Mouse (Mus musculus): ENCODE data around the gene Arnt2. TPM values are rescaled to one million over a fixed set of nuclear protein-coding genes. Genes with fewer than 3 reads are reported as not detected.

The Arnt2 gene
- polyA plus RNA-seq, 1 experiment from 2014 or later: 0.39 TPM

DNA sequence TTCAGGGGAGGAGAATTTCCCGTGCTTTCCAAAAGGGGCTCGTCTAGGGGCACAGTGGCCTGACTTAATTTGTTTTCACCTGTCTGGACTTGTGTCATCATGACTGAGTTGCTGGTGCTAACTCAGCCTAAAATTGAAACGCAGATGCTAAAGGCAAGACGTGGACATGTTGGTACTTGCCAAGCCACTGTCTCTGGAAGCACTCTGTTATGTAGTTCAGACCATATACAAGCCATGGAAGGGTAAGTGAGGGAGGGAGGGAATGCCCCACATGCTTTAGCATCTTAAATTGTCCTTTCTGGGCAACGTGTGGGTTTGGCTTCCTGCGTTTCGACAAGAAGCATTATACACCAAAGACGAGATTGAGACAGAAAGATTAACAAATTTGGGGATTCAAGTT is 155.1 kb downstream of the Arnt2 start:
- no peak overlapping the region for H3K9ac ChIP-seq
- no peak overlapping the region for H3K27ac ChIP-seq
- H3K9me3 ChIP-seq (replicated peaks): no peaks in the 10 kb centered on the region
- H3K4me2 ChIP-seq: no peak overlapping the region
- no peak for ATAC-seq (ENCODE audit: low read depth)
- WGBS (ENCODE audit: insufficient replicate concordance): 48% methylated on average over 8 of the region's 8 CpGs
- H3K27me3 ChIP-seq: no peaks in the 10 kb centered on the region
- H3K36me3 ChIP-seq: no peaks in the 10 kb centered on the region
- H3K4me3 ChIP-seq (replicated peaks): no peak overlapping the region
- no peaks in the 10 kb centered on the region for H3K4me1 ChIP-seq (replicated peaks)
- DNase-seq: no peak

DNA sequence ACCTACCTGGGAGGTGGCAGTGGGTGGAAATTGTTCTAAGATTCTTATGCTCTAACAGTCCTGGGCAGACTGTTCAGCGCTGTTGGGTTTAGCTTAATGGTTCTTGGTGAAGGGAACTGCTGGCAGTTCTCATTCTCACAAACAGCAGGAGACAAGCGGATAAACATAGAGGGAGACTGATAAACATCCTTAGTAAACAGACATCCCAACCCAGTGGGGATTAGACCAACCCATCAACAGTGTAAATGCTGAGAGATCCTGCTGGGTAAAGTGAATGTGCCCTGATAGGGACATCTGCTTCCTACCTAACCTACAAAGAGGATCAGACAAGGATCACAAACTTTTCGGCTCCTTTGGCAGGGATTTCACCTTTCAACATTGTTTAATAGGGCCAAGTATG is 155.7 kb downstream of the Arnt2 start:
- 42% methylated on average over 3 of the region's 3 CpGs for WGBS (ENCODE audit: insufficient replicate concordance)

DNA sequence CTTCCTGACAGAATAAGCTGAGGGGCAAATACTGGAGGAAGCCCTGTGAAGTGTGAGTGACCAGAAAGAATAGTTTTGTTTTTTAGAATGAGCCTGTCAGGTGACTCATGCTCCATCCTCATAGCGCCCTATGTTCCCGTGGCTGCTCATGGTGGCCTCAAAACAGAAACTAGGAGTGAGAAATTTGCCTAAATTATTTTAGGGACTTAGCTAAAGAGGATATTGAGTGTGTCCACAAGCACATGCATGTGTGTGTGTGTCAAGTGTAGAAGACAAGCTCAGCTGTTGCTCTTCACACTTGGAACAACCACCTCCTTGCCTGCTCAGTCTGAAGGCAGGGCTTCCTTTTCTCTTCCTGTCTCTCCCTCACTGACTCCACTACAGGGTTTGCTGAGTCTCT is 158.3 kb downstream of the Arnt2 start:
- DNase-seq (no peak), ATAC-seq (ENCODE audit: low read depth) (no peak)
- Histone ChIP-seq H3K4me1 (replicated peaks) (no peaks in the 10 kb centered on the region), H3K27me3 (no peaks in the 10 kb centered on the region), H3K9ac (no peak overlapping the region), H3K36me3 (no peaks in the 10 kb centered on the region), H3K4me3 (replicated peaks) (no peak overlapping the region), H3K4me2 (no peak overlapping the region), H3K27ac (no peak overlapping the region), H3K9me3 (replicated peaks) (no peaks in the 10 kb centered on the region)
- WGBS (ENCODE audit: insufficient replicate concordance): 75% methylated on average over 2 of the region's 2 CpGs

More for the DNA sequence above, 155.7 kb downstream of the Arnt2 start:
- ATAC-seq (ENCODE audit: low read depth) (no peak), DNase-seq (no peak)
- Histone ChIP-seq H3K27me3 (no peaks in the 10 kb centered on the region), H3K36me3 (no peaks in the 10 kb centered on the region), H3K9me3 (replicated peaks) (no peaks in the 10 kb centered on the region), H3K27ac (no peak overlapping the region), H3K4me1 (replicated peaks) (no peaks in the 10 kb centered on the region), H3K9ac (no peak overlapping the region), H3K4me3 (replicated peaks) (no peak overlapping the region), H3K4me2 (no peak overlapping the region)

DNA sequence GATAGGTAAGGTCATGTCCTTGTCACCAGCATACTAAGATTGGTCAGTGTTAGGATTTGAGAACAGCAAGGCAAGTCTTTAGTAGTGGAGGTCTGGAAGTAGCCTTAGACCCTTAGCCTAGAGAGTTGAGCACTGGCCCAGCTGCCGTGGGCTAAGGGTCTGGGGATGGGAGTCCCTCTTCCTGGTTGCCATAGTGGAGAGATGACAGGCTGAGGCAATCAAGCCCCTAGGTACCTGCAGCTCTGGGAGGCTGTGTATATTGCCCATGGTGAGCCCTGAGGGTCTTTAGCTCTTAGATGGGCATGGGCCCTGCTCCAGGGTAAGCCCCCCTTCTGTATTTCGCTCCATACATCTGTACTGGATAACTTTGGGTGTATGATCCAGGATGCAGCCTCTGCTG is 159.2 kb downstream of the Arnt2 start:
- WGBS (ENCODE audit: insufficient replicate concordance): 49% methylated on average over 2 of the region's 2 CpGs

DNA sequence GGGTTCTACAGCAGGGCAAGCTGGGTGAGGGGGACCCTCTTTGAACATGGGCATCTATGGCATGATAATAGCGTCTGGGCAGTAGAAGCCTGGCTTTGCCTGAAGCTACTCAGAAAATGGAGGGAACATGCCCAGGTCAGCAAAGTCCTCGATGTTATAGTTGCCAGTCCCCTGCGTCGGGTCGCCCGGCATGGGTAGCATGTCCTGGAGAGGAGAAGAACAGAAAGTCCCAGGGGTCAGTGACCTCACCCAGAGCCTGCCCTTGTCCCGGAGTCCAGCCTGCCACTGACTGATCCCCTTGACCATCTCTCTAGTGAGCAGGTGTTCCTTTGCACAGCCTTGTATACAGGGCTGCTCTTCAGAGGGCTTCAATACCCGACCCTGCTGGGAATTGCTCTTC is 160.0 kb downstream of the Arnt2 start:
- 68% methylated on average over 8 of the region's 8 CpGs for WGBS (ENCODE audit: insufficient replicate concordance)
- Histone ChIP-seq H3K9ac (no peak overlapping the region), H3K36me3 (no peaks in the 10 kb centered on the region), H3K27ac (no peak overlapping the region), H3K4me3 (replicated peaks) (no peak overlapping the region), H3K4me1 (replicated peaks) (no peaks in the 10 kb centered on the region), H3K4me2 (no peak overlapping the region), H3K9me3 (replicated peaks) (no peaks in the 10 kb centered on the region), H3K27me3 (no peaks in the 10 kb centered on the region)
- ATAC-seq (ENCODE audit: low read depth) (no peak), DNase-seq (no peak)

More for the DNA sequence above, 159.2 kb downstream of the Arnt2 start:
- H3K4me1 ChIP-seq (replicated peaks): no peaks in the 10 kb centered on the region
- no peak overlapping the region for H3K4me2 ChIP-seq
- no peaks in the 10 kb centered on the region for H3K9me3 ChIP-seq (replicated peaks)
- DNase-seq: no peak
- H3K27me3 ChIP-seq: no peaks in the 10 kb centered on the region
- no peak overlapping the region for H3K27ac ChIP-seq
- no peak for ATAC-seq (ENCODE audit: low read depth)
- no peak overlapping the region for H3K9ac ChIP-seq
- H3K4me3 ChIP-seq (replicated peaks): no peak overlapping the region
- H3K36me3 ChIP-seq: no peaks in the 10 kb centered on the region

DNA sequence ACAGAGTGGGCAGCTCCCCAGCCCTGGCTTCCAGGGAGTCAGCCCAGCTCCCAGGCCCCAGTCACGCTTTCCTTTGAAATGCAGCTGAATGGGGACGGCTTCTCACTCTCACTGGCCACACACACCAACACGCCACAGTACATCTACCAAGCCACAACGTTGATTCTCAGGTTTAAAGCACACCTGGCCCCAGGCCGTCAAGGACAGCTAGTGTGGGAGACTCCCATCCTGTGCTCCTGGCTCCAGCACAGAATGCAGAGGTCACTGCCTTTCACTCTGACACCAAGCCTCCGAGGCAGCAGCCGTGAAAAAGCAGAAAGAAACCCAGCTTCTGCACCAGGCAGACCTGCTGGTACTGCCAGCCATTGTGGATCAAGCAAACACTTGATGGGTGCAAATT is 160.6 kb downstream of the Arnt2 start:
- Histone ChIP-seq H3K4me3 (replicated peaks) (no peak overlapping the region), H3K4me1 (replicated peaks) (no peaks in the 10 kb centered on the region), H3K4me2 (no peak overlapping the region), H3K27ac (no peak overlapping the region), H3K36me3 (no peaks in the 10 kb centered on the region), H3K27me3 (no peaks in the 10 kb centered on the region), H3K9ac (no peak overlapping the region), H3K9me3 (replicated peaks) (no peaks in the 10 kb centered on the region)
- 48% methylated on average over 7 of the region's 7 CpGs for WGBS (ENCODE audit: insufficient replicate concordance)
- no peak for DNase-seq
- no peak for ATAC-seq (ENCODE audit: low read depth)

DNA sequence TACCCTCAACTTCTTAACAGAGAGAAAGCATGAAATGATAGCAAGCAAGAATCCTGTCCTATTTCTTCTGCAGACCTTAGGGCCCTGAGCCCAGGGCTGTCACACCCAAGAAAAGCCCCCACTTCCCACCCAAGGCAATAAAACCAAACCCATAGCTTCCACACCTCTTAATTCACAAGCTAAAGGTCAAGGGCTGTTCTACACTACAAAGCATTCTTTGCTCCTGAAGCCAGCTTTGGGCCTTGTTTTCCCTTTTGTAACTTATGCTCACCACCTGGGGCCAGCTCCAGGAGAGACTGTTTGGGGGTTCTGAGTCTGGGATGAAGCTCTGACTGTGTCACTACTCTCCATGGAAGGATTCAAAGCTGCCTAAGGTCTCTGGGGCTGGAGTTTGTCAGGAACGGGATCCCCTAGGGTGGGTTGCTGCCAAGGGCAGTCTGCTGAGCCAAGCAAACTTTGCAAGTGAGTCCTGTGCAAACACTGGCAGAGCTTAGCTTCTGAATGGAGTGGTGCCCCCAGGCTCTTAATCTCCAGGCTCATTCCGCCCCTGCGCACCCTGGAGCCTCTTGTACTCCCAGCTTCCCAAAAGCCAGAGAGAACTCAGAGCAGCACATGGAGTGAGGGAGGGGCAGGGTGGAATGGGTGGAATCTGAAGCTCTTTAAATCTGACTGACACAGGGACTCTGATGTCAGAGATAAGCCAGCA is 161.9 kb downstream of the Arnt2 start:
- no peak overlapping the region for H3K27ac ChIP-seq
- no peaks in the 10 kb centered on the region for H3K9me3 ChIP-seq (replicated peaks)
- no peak overlapping the region for H3K4me3 ChIP-seq (replicated peaks)
- H3K36me3 ChIP-seq: no peaks in the 10 kb centered on the region
- no peaks in the 10 kb centered on the region for H3K27me3 ChIP-seq
- ATAC-seq (ENCODE audit: low read depth) (no peak), DNase-seq (no peak)
- WGBS (ENCODE audit: insufficient replicate concordance): 43% methylated on average over 3 of the region's 3 CpGs
- H3K9ac ChIP-seq: no peak overlapping the region
- no peaks in the 10 kb centered on the region for H3K4me1 ChIP-seq (replicated peaks)
- no peak overlapping the region for H3K4me2 ChIP-seq

DNA sequence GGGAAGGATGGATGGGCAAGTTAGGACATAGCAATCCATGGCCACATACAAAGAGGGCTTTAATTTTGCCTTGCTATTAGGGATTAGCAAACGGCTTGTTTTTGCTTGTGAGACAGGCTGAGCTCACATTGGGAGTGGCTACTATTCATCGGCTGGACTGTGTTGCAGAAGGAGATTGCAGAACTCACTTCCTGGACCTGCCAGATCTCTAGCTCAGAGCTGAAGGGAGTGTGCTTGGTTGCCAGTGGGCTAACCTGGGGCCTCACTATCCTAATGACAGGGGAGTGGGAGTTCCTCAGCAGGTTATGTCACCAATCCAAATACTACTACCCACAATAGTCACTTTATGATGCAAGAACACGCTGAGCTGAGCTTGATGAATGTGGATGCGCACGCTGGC is 163.1 kb downstream of the Arnt2 start:
- DNase-seq: no peak
- no peaks in the 10 kb centered on the region for H3K36me3 ChIP-seq
- H3K27ac ChIP-seq: no peak overlapping the region
- H3K4me1 ChIP-seq (replicated peaks): no peaks in the 10 kb centered on the region
- WGBS (ENCODE audit: insufficient replicate concordance): 65% methylated on average over 5 of the region's 5 CpGs
- no peak overlapping the region for H3K4me3 ChIP-seq (replicated peaks)
- H3K9ac ChIP-seq: no peak overlapping the region
- no peak overlapping the region for H3K4me2 ChIP-seq
- no peaks in the 10 kb centered on the region for H3K27me3 ChIP-seq
- ATAC-seq (ENCODE audit: low read depth): no peak
- no peaks in the 10 kb centered on the region for H3K9me3 ChIP-seq (replicated peaks)

DNA sequence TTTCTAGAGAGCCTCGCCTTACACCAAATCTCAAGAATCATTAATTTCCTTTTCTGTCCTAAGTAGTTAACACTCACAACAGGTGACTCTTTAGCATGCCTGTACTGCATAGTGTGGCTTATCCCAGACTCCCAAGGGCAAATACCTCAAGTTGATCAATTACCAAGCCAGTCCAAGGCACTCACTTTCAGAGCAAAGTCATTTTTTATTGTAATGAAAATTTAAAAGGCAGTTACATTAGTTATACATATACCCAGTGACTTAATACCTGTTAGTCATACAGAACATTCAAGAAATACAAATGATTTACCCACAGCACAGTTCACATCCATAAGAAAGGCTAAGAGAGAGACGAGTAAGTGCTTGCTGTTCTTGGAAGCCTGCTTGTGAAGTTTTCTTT is 163.9 kb downstream of the Arnt2 start:
- no peaks in the 10 kb centered on the region for H3K4me1 ChIP-seq (replicated peaks)
- ATAC-seq (ENCODE audit: low read depth) (no peak), DNase-seq (no peak)
- H3K27ac ChIP-seq: no peak overlapping the region
- no peaks in the 10 kb centered on the region for H3K36me3 ChIP-seq
- H3K4me3 ChIP-seq (replicated peaks): no peak overlapping the region
- H3K27me3 ChIP-seq: no peaks in the 10 kb centered on the region
- no peaks in the 10 kb centered on the region for H3K9me3 ChIP-seq (replicated peaks)
- no peak overlapping the region for H3K4me2 ChIP-seq
- 49% methylated on average over 2 of the region's 2 CpGs for WGBS (ENCODE audit: insufficient replicate concordance)
- no peak overlapping the region for H3K9ac ChIP-seq

DNA sequence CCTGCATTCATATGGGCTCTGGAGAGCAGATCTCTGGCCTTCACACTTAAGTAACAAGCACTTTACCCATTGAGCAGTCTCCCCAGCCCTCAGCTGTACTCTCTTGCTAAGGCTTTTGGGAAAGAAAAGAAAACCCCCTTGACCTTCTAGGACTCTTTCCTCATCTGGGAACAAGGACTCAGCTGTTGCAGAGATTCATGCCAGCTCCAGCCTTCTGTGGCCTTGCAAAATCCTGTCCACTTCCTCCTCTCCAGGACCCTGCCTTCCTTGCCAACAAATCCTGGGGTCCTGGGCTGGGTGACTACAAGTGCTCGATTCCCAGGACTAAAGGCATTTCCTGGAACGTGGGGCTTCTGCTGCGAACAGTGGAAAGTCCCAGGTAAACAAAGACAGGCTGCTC is 169.6 kb downstream of the Arnt2 start:
- no peaks in the 10 kb centered on the region for H3K4me1 ChIP-seq (replicated peaks)
- no peaks in the 10 kb centered on the region for H3K9me3 ChIP-seq (replicated peaks)
- no peak overlapping the region for H3K9ac ChIP-seq
- WGBS (ENCODE audit: insufficient replicate concordance): 39% methylated on average over 3 of the region's 3 CpGs
- no peak for DNase-seq
- no peak overlapping the region for H3K4me2 ChIP-seq
- H3K27me3 ChIP-seq: no peaks in the 10 kb centered on the region
- no peak for ATAC-seq (ENCODE audit: low read depth)
- no peak overlapping the region for H3K27ac ChIP-seq
- no peaks in the 10 kb centered on the region for H3K36me3 ChIP-seq
- H3K4me3 ChIP-seq (replicated peaks): no peak overlapping the region

DNA sequence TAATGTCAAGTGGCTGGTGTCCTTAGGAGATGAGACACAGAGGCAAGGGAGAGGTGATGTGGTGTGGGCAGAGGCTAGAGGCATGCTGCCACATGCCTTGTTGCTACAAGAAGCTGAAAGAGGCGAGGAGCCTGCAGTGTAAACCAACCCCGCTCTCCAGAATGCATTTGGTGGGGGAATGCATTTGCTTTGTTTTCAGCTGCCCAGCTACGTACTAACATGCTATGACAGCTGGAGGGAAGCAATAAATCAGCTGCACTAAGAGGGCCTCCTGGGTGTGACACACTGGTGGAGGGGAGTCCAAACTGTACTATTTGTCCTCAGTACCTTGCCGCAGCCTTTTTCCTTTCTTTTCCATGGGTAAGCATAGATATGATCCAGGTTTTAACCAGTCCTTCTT is 172.3 kb downstream of the Arnt2 start:
- Histone ChIP-seq H3K4me1 (replicated peaks) (no peaks in the 10 kb centered on the region), H3K4me2 (no peak overlapping the region), H3K27me3 (no peaks in the 10 kb centered on the region), H3K9ac (no peak overlapping the region), H3K9me3 (replicated peaks) (no peaks in the 10 kb centered on the region), H3K36me3 (no peaks in the 10 kb centered on the region), H3K4me3 (replicated peaks) (no peak overlapping the region), H3K27ac (no peak overlapping the region)
- DNase-seq: no peak
- ATAC-seq (ENCODE audit: low read depth): no peak
- WGBS (ENCODE audit: insufficient replicate concordance): 46% methylated on average over 4 of the region's 4 CpGs

DNA sequence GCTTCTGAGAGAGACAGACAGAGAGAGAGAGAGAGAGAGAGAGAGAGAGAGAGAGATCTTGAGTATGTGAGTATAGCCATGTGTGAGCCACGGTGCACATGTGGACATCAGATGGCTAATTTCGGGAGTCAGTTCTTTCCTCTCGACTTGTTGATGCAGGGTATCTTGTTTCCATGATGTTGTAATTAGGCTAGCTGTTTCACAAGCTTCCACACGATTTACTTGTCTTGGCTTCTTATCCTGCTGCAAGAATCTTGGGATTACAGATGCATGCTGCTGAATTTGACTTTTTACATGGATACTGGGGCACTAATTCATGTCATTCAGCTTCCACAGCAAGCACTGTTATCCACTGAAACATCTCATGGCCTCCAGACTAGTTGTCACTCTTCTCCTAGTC is 178.6 kb downstream of the Arnt2 start:
- DNase-seq: no peak
- Histone ChIP-seq H3K4me1 (replicated peaks) (no peaks in the 10 kb centered on the region), H3K9ac (no peak overlapping the region), H3K27ac (no peak overlapping the region), H3K27me3 (no peaks in the 10 kb centered on the region), H3K36me3 (no peaks in the 10 kb centered on the region), H3K9me3 (replicated peaks) (no peaks in the 10 kb centered on the region), H3K4me2 (no peak overlapping the region), H3K4me3 (replicated peaks) (no peak overlapping the region)
- ATAC-seq (ENCODE audit: low read depth): no peak
- 47% methylated on average over 4 of the region's 4 CpGs for WGBS (ENCODE audit: insufficient replicate concordance)

Measured in liver, embryonic 13.5 days (tissue).